Mouse (Mus musculus) embryonic fibroblast, embryonic 13.5 days (primary cell): ENCODE results near the gene Aldh5a1. TPM values are rescaled to one million over a fixed set of nuclear protein-coding genes. Genes with fewer than 3 reads are reported as not detected.

ENCODE experiments used
- H3K27ac ChIP-seq: 2 replicates; pipeline ENCODE4 v1.5.1; 2012; ENCODE audit warnings: low read length, control low read depth, inconsistent platforms; ENCODE audit not compliant: insufficient read depth
- H3K4me1 ChIP-seq: 2 replicates; pipeline ENCODE4 v1.6.1; 2011; ENCODE audit warnings: low read length; ENCODE audit not compliant: control insufficient read depth, insufficient read depth
- H3K4me3 ChIP-seq: 2 replicates; pipeline ENCODE4 v1.5.1; 2011; ENCODE audit warnings: mild to moderate bottlenecking, control low read depth, low read length; ENCODE audit not compliant: insufficient read depth
- CTCF ChIP-seq: IDR thresholded peaks from 2 replicates; pipeline ENCODE4 v1.5.1; 2011; ENCODE audit warnings: mild to moderate bottlenecking, control low read depth, low read length, moderate library complexity, borderline replicate concordance; ENCODE audit not compliant: insufficient read depth
- POLR2A ChIP-seq: IDR thresholded peaks from 2 replicates; pipeline ENCODE4 v1.6.1; 2011; ENCODE audit warnings: low read depth, mild to moderate bottlenecking, control low read depth, low read length, moderate library complexity
- polyA plus RNA-seq: library from polyadenylated mRNA; stranded (reverse); fragments of >200 nt; gene quantifications from 2 replicates; pipeline ENCODE4 v1.2.4, GENCODE M21; 2011; ENCODE audit warnings: low read depth; ENCODE audit not compliant: missing spikeins, insufficient read length

Aldh5a1 gene
- polyA plus RNA-seq, 1 experiment: 2.5 TPM

GRCm38 (mm10) chr13:24938683-24939082 is 1.2 kb upstream of the Aldh5a1 start:
- Histone ChIP-seq H3K4me1 (0 out of 2 replicates have a peak, but pooled peaks cover 2% of the 10 kb centered on the region), H3K27ac (no peak overlapping the region), H3K4me3 (no peak overlapping the region)
- TF ChIP-seq CTCF (peak; percentile 30; the same call in 1 of the 2 replicates), POLR2A (no peak)

GRCm38 (mm10) chr13:24937839-24938166 is 342 bp upstream of the Aldh5a1 start:
- H3K4me1 ChIP-seq: 0 out of 2 replicates have a peak, but pooled peaks cover 2% of the 10 kb centered on the region
- peak overlapping the region; percentile 59 for H3K4me3 ChIP-seq
- H3K27ac ChIP-seq: no peak overlapping the region
- TF ChIP-seq POLR2A: no peak

GRCm38 (mm10) chr13:24936772-24937107 is 721 bp downstream of the Aldh5a1 start:
- Histone ChIP-seq H3K4me3 (peak overlapping the region; percentile 59), H3K27ac (no peak overlapping the region), H3K4me1 (0 out of 2 replicates have a peak, but pooled peaks cover 2% of the 10 kb centered on the region)
- TF ChIP-seq POLR2A (no peak), CTCF (no peak)

- TF ChIP-seq CTCF (no peak), POLR2A (no peak)
- no peaks in the 10 kb centered on the region for H3K4me1 ChIP-seq
- no peak overlapping the region for H3K27ac ChIP-seq
- H3K4me3 ChIP-seq: no peak overlapping the region
These were observed 4.3 kb downstream of the Aldh5a1 start for GRCm38 (mm10) chr13:24933199-24933598.

GRCm38 (mm10) chr13:24930591-24930990 is 6.9 kb downstream of the Aldh5a1 start:
- no peak overlapping the region for H3K27ac ChIP-seq

GRCm38 (mm10) chr13:24923991-24924390 is 13.5 kb downstream of the Aldh5a1 start:
- TF ChIP-seq POLR2A (no peak), CTCF (no peak)
- Histone ChIP-seq H3K4me3 (no peak overlapping the region), H3K4me1 (no peaks in the 10 kb centered on the region), H3K27ac (no peak overlapping the region)

More at GRCm38 (mm10) chr13:24930591-24930990, 6.9 kb downstream of the Aldh5a1 start:
- Histone ChIP-seq H3K4me3 (no peak overlapping the region), H3K4me1 (no peaks in the 10 kb centered on the region)
- no peak for TF ChIP-seq POLR2A
- no peak for TF ChIP-seq CTCF

- no peak overlapping the region for H3K27ac ChIP-seq
- no peak overlapping the region for H3K4me3 ChIP-seq
- no peak for TF ChIP-seq POLR2A
- no peak for TF ChIP-seq CTCF
- H3K4me1 ChIP-seq: no peaks in the 10 kb centered on the region
These were observed 16.2 kb downstream of the Aldh5a1 start for GRCm38 (mm10) chr13:24921281-24921680.

GRCm38 (mm10) chr13:24920333-24920977 is 17.0 kb downstream of the Aldh5a1 start:
- no peak overlapping the region for H3K27ac ChIP-seq
- no peak overlapping the region for H3K4me3 ChIP-seq
- H3K4me1 ChIP-seq: no peaks in the 10 kb centered on the region
- TF ChIP-seq CTCF (no peak), POLR2A (no peak)

- TF ChIP-seq POLR2A: no peak
- no peak for TF ChIP-seq CTCF
- Histone ChIP-seq H3K4me3 (no peak overlapping the region), H3K27ac (no peak overlapping the region), H3K4me1 (no peaks in the 10 kb centered on the region)
These were observed 21.6 kb downstream of the Aldh5a1 start for GRCm38 (mm10) chr13:24915831-24916230.

- H3K27ac ChIP-seq: no peak overlapping the region
- H3K4me3 ChIP-seq: no peak overlapping the region
- no peaks in the 10 kb centered on the region for H3K4me1 ChIP-seq
- TF ChIP-seq CTCF (no peak), POLR2A (no peak)
These were observed 22.5 kb downstream of the Aldh5a1 start for GRCm38 (mm10) chr13:24914915-24915314.

GRCm38 (mm10) chr13:24913576-24913975 is 23.9 kb downstream of the Aldh5a1 start:
- H3K4me1 ChIP-seq: no peaks in the 10 kb centered on the region
- no peak for TF ChIP-seq CTCF
- TF ChIP-seq POLR2A: no peak
- H3K4me3 ChIP-seq: no peak overlapping the region

More at GRCm38 (mm10) chr13:24913576-24913975, 23.9 kb downstream of the Aldh5a1 start:
- H3K27ac ChIP-seq: no peak overlapping the region
